Mouse (Mus musculus): Measurements from ENCODE around the gene Slfn4. TPM values are rescaled to one million over a fixed set of nuclear protein-coding genes. Genes with fewer than 3 reads are reported as not detected.
"Not testable (repeated sequence)": the region's sequence is repeated elsewhere in the genome, so short reads cannot be mapped to it uniquely, and the experiment has no call there.

Slfn4 gene
- under 1 TPM; 0.24 to 0.35 (median 0.26) TPM for polyA plus RNA-seq (2017; shearing (Covaris generic))

DNA sequence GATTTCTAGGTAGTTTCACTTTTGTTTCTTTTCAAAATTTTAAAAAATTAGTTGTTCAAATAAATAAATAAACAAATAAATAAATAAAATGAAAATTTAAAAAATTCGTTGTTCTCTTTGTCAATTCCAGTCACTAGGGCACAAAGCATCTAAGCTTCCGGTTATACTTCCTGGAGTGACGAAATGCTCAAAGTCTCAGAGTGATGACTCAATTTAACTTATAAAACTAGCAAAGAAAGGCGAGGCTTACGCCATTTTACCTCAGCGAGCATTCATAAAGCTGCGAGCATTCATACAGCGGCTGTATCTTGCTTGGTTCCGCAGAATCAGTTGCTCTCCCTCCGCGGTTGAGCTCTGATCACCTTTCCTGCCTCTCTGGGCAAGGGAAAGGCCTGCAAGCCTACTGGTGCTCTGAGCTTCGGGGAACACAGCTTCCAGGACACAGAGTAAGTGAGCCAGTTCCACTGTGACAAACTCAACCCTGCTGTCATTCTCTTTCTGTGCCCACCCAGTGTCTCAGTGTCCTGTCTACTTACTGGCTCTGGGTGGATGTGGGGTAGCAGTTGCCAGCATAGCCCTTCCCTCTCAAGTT is at the start of gene Slfn4:
Slfn4 (plus strand) TSS at position 239 of the 592 bp plus-strand sequence.
- no peak for ATAC-seq

DNA sequence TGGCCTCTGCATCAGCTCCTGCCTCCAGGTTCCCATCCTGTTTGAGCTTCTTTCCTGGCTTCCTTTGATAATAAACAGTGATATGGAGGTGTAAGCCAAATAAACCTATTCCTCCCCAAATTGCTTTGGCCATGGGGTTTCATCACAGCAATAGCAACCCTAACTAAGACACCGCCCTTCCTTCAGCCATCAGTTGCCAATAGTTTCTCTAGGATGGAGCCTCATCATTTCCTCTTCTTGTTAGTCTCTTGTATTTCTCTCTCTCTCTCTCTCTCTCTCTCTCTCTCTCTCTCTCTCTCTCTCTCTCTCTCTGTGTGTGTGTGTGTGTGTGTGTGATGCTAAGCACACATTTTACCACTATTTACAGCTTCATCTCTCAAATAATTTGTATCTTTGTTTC is 49.4 kb upstream of the Slfn4 start:
- ATAC-seq, result not testable (repeated sequence)

DNA sequence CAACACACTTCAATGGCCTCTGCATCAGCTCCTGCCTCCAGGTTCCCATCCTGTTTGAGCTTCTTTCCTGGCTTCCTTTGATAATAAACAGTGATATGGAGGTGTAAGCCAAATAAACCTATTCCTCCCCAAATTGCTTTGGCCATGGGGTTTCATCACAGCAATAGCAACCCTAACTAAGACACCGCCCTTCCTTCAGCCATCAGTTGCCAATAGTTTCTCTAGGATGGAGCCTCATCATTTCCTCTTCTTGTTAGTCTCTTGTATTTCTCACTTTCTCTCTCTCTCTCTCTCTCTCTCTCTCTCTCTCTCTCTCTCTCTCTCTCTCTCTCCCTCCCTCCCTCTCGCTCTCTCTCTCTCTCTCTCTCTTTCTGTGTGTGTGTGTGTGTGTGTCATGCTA is 37.7 kb upstream of the Slfn4 start:
- ATAC-seq, result not testable (repeated sequence)

GRCm38 (mm10) chr11:83148939-83149338 is 26.0 kb upstream of the Slfn4 start:
- not testable (repeated sequence) for ATAC-seq

GRCm38 (mm10) chr11:83191134-83191893 is 16.3 kb downstream of the Slfn4 start, which contains the start of gene Slfn3:
Gene Slfn3, plus strand, starts transcription at chr11:83191330.
- ATAC-seq, result peak; percentile 91

- ATAC-seq, result peak; percentile 77
These were observed 17.0 kb downstream of the Slfn4 start for GRCm38 (mm10) chr11:83192001-83192400.

DNA sequence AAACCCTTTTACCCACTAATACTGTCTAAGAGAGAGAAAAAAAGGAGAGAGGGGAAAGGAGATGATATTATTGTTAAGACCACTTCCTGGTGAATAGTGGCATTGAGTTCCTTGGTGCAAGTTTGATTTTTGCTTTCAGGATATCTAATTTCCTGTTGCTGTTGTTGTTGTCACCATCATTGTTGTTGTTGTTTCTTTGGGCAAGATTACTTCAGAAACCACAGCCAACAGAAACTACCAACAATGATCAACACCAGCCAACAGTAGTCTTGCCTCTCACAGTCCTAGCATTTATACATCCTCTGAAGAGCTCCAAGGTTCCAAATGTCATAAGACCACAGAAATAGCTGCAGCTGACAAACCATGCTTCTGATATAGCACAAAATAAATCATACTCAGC is 30.0 kb downstream of the Slfn4 start:
- no peak for ATAC-seq

GRCm38 (mm10) chr11:83216119-83216518 is 41.1 kb downstream of the Slfn4 start:
- no peak for ATAC-seq

- ATAC-seq, result no peak
These were observed 46.4 kb downstream of the Slfn4 start for GRCm38 (mm10) chr11:83221328-83221877.

DNA sequence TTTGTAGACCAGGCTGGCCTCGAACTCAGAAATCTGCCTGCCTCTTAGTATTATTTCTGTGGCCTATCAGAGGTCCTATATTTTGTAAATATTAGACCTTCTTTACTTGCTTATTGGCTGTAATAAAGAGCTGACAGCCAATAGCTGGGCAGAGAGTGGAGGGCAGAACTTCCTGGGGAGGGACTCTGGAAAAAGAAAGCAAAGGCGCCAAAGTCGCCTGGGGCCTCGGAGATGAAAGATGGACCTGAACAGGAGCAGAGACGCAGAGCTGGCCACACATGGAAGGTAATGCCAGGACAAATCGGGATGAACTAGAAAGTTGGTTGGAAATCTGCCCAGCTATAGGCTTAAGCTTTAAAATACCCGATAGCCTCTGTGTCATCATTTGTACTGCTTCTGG is 48.4 kb downstream of the Slfn4 start:
- peak; percentile 72 for ATAC-seq

- peak; percentile 33 for ATAC-seq
These were observed 48.8 kb downstream of the Slfn4 start for GRCm38 (mm10) chr11:83223793-83224192.

GRCm38 (mm10) chr11:83224217-83224616 is 49.2 kb downstream of the Slfn4 start:
- peak; percentile 96 for ATAC-seq

GRCm38 (mm10) chr11:83224750-83225149 is 49.8 kb downstream of the Slfn4 start:
- ATAC-seq, result no peak

DNA sequence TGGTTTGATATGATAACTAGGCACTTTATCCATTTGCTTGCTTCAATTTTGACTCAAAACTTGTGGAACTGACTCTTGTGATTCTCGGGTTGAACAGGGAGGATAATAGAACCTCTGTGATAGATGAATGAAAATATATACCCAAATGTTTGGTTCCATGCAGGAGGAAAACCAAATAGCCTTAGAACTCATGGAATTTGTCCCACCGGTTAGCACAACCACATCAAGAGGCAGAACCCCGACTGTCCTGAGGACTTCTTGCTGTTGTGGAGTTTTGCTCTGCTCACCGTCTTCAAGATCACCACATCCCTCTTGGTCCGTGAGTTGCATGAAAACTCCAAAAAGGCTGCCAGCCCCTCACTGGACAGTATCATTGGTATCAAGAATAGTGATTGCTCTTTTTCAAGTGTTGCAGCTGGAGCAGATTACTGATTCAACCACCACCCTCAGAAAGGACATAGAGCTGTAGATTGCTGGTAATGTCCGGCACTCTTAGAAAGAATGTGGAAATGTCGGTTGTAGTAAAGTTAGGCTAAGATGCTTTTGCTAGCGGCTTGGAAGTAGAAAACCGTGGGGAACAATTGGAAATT is 50.5 kb downstream of the Slfn4 start:
- no peak for ATAC-seq

GRCm38 (mm10) chr11:83227926-83228723 is 53.1 kb downstream of the Slfn4 start:
- ATAC-seq, result no peak

- ATAC-seq, result no peak
These were observed 56.0 kb downstream of the Slfn4 start for GRCm38 (mm10) chr11:83230966-83231365.

GRCm38 (mm10) chr11:83233621-83234020 is 58.6 kb downstream of the Slfn4 start:
- not testable (repeated sequence) for ATAC-seq

DNA sequence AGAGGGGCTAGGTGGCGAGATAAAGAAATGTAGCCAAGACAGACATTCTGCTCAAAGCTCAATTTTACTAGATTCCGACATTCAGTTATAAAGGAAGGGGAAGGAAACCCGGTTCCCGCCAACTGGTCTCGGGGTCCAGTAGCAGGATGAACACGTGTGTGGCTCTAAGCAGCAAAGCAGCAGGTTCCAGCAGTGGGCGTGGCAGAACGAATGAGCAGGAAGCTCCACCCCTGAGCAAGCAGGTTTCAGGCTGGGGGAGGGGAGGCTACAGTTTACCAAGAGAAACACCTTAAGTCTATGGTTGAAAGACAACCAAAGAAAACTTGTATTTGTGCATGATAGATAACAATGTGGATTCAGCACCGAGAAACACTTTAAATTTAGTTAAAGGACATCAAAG is 62.4 kb downstream of the Slfn4 start:
- ATAC-seq, result not testable (repeated sequence)

- no peak for ATAC-seq
These were observed 63.4 kb downstream of the Slfn4 start for GRCm38 (mm10) chr11:83238389-83238788.

DNA sequence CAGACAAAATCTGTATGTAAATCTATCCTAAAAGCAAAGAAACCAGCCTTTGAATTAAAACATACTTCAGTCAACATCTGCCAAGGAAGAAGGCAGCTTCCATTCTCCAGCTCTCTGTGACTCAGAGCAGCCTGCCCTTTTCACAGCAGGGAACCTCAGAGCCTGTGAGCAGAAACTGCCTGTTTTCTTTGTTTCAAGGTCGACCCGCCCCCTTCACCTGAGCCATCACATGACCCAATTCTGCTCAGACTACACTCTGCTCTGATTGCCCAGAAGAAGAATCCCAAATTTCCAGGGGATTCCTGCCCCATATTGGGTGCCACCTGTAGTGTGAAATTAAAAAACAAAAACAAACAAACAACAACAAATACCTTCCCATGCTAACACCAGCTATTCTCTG is 64.8 kb downstream of the Slfn4 start:
- ATAC-seq, result no peak
